Mouse (Mus musculus): ENCODE results near the gene Dnajb9. TPM values are rescaled to one million over a fixed set of nuclear protein-coding genes. Genes with fewer than 3 reads are reported as not detected.

Dnajb9 gene
- total RNA-seq, 2 experiments from 2014 or later: 18.2 to 43.4 TPM

Other genes with a start within 250 kb of the Dnajb9 start
- 22.4 and 26.2 TPM in 2 replicates for gene Pnpla8, start 11.0 kb upstream of the Dnajb9 start, total RNA-seq (2014; fragmentation: Nextera tagmentation)
- 37.3 and 51.8 TPM in 2 replicates for gene Pnpla8, start 11.0 kb upstream of the Dnajb9 start, total RNA-seq (2017)
- 0.17 and 2.8 TPM in 2 replicates for gene Nrcam, start 118.6 kb upstream of the Dnajb9 start, total RNA-seq (2014; fragmentation: Nextera tagmentation)
- gene Nrcam, start 118.6 kb upstream of the Dnajb9 start, total RNA-seq (2017): 5.0 TPM in 1 of 2 replicates, not detected in the other

Measured in megakaryocyte-erythroid progenitor cell, adult 5-6 weeks (primary cell).